Mouse (Mus musculus): Measurements from ENCODE around the gene Gab1.

DNA sequence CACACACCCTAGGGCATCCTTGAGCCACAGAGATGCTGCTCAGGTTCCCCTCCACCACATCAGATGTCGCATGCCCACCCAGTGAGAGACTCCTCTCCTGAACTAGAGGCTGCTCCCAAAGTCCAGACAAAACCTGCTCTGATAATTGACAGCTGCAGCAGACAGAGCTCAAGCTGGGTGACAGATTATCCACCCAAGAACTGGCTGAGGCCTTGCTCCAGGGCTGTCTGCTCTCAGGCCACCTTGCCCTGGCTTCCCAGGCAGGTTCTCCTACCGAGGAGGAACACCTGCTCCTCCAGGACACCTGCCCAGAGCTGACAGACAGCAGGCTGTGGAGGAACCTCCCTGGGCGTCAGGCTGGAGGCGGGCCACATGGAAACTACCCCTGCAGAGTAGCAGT lies 7.6 kb downstream of the Gab1 start:
- TF ChIP-seq POLR2A (IDR thresholded peaks at IDR 0.05; ENCODE audit: insufficient read depth, low read depth, low read length) = no peak
- no peak for TF ChIP-seq EP300 (IDR thresholded peaks at IDR 0.05; ENCODE audit: insufficient read depth, low read depth, low read length)
- no peak for TF ChIP-seq CTCF (IDR thresholded peaks at IDR 0.05)
